Mouse (Mus musculus) MEL (cell line): ENCODE data around the gene H2-DMb1.

ENCODE experiments used
- CTCF ChIP-seq, 3 experiments: IDR thresholded peaks in 2 of 3; conservative IDR thresholded peaks in 1 of 3; 2 replicates each; pipeline ENCODE4 v1.5.1; 2011 to 2012; ENCODE audit warnings: low read length in 3 of 3, low read depth in 2 of 3, mild to moderate bottlenecking in 2 of 3, improper control_type of control experiment in 1 of 3, inconsistent platforms in 1 of 3, mixed read lengths in 1 of 3, moderate library complexity in 1 of 3; ENCODE audit not compliant: control insufficient read depth in 1 of 3, insufficient read depth in 1 of 3, poor library complexity in 1 of 3, severe bottlenecking in 1 of 3
- GABPA ChIP-seq: IDR thresholded peaks from 2 replicates; pipeline ENCODE4 v1.6.1; 2012; ENCODE audit warnings: low read depth, mild to moderate bottlenecking, inconsistent platforms, low read length, improper control_type of control experiment, moderate library complexity
- GATA1 ChIP-seq: IDR thresholded peaks from 2 replicates; pipeline ENCODE4 v1.6.1; 2011; ENCODE audit warnings: low read depth, low read length, improper control_type of control experiment
- KAT2A ChIP-seq: conservative IDR thresholded peaks from 2 replicates; pipeline ENCODE4 v1.6.1; 2012; ENCODE audit warnings: low read depth, low read length, improper control_type of control experiment, inconsistent platforms
- MAX ChIP-seq: IDR thresholded peaks from 2 replicates; pipeline ENCODE4 v1.6.1; 2011; ENCODE audit warnings: low read length, improper control_type of control experiment
- MEF2A ChIP-seq: IDR thresholded peaks from 2 replicates; pipeline ENCODE4 v1.6.1; 2014; ENCODE audit warnings: low read depth, mild to moderate bottlenecking, inconsistent platforms, low read length, improper control_type of control experiment; ENCODE audit not compliant: poor library complexity, insufficient replicate concordance, severe bottlenecking; ENCODE audit errors: extremely low read depth
- POLR2A ChIP-seq, 2 experiments: IDR thresholded peaks; 2 replicates each; pipeline ENCODE4 v1.6.1; 2011 to 2012; ENCODE audit warnings: low read length in 2 of 2, mild to moderate bottlenecking in 2 of 2, control low read depth in 1 of 2, improper control_type of control experiment in 1 of 2, low read depth in 1 of 2, moderate library complexity in 1 of 2; ENCODE audit not compliant: control insufficient read depth in 1 of 2, insufficient read depth in 1 of 2, poor library complexity in 1 of 2
- TCF12 ChIP-seq: IDR thresholded peaks from 2 replicates; pipeline ENCODE4 v1.6.1; 2014; ENCODE audit warnings: low read depth, mild to moderate bottlenecking, inconsistent platforms, low read length, improper control_type of control experiment, moderate library complexity
- ZC3H11A ChIP-seq: IDR thresholded peaks from 2 replicates; pipeline ENCODE4 v1.6.1; 2012; ENCODE audit warnings: low read depth, mild to moderate bottlenecking, inconsistent platforms, low read length, improper control_type of control experiment

GRCm38 (mm10) chr17:34208421-34208820 is 55.5 kb downstream of the H2-DMb1 start:
- no peak for TF ChIP-seq KAT2A
- TF ChIP-seq GABPA: no peak
- TF ChIP-seq POLR2A (IDR thresholded peaks at IDR 0.05; ENCODE audit: control insufficient read depth in 1 of 2, insufficient read depth in 1 of 2, low read depth in 1 of 2, low read length in 2 of 2, poor library complexity in 1 of 2): no peak
- TF ChIP-seq MEF2A: no peak
- TF ChIP-seq GATA1: no peak
- no peak for TF ChIP-seq MAX
- TF ChIP-seq CTCF (IDR thresholded peaks at IDR 0.05 in 2 of 3, conservative IDR thresholded peaks at IDR 0.05 in 1 of 3; ENCODE audit: control insufficient read depth in 1 of 3, insufficient read depth in 1 of 3, low read depth in 2 of 3, low read length in 3 of 3, poor library complexity in 1 of 3, severe bottlenecking in 1 of 3): no peak
- no peak for TF ChIP-seq TCF12
- TF ChIP-seq ZC3H11A: no peak
